Mouse (Mus musculus) ovary, adult 10 weeks (tissue): Measurements from ENCODE around the gene Htr5b. TPM values are rescaled to one million over a fixed set of nuclear protein-coding genes. Genes with fewer than 3 reads are reported as not detected.

ENCODE experiments used
- polyA plus RNA-seq: library from polyadenylated mRNA; stranded (reverse); fragments of 350-450 nt; fragmentation: Illumina TruSeq; extraction: RNeasy Lipid Tissue Mini Kit (QIAGEN cat#74804); gene quantifications from one replicate; pipeline ENCODE4 v1.2.3, GENCODE M21; 2014

Gene Htr5b
- not detected for polyA plus RNA-seq

GRCm38 (mm10) chr1:121528399-121528720 lies at the start of gene Htr5b:
Gene Htr5b (minus strand): TSS chr1:121528465.

DNA sequence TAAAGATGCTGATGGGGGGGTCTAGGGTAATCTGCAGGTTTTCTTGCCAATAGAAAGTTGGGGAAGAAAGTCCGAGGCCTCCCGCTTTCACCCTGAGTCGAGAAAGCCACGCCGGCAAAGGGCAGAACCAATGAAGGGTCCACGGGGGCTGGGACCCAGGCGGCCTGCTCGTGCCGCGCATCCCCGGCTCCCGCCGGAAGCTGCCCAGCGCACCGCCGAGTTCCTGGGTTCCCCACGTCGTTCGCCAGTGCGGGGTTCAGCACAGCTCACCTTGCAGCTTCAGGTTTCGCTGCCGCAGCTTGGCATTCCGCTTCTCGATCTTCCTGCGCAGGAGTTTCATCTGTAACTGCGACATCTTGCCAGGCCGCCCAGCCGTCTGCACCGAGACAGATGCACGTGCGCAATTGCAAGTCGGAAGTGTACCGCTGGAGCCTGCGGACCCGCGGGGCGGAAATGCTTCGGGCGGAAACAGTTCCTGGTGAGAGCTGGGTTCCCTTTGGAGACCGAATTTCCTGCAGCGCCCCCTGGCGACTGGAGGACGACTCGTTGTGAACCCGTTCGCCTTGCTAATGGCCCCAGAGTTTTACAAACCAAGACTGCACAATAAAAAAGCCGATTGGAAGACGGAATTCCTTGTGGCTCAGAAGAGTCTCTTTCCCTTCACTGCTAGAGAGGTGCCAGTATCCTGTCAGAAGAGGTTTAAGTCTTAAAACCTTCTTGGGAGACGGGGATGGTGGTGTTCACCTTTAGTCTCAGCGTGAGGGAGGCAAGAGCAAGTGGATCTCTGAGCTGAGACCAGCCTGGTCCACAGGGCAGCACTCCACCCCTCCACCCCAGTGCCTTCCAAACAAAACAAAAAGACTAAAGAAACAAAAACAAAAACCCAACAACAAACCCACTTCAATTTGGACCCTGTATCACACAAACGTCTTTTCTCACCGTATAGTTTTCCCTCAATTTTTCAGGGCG lies 39.5 kb upstream of the Htr5b start, which contains the start of gene Ddx18:
Ddx18 (minus strand) TSS at position 469 of the 969 bp plus-strand sequence.

Other genes with a start within 250 kb of the Htr5b start
- 77.2 TPM for gene Insig2, start 195.9 kb downstream of the Htr5b start, polyA plus RNA-seq
- gene Ccdc93, start 97.4 kb downstream of the Htr5b start, polyA plus RNA-seq: 11.7 TPM
- gene Ddx18, start 39.5 kb upstream of the Htr5b start, polyA plus RNA-seq: 80.9 TPM